Mouse (Mus musculus) testis, adult 2 months (tissue): ENCODE measurements around the gene Hist2h2aa1.

Experiments used
- CTCF ChIP-seq: fragments of 200-500 bp; IDR thresholded peaks from 2 replicates; pipeline ENCODE4 v1.5.1; 2012; ENCODE audit warnings: low read depth, mild to moderate bottlenecking, inconsistent platforms, low read length, moderate library complexity; ENCODE audit not compliant: control insufficient read depth, insufficient read depth, insufficient replicate concordance
- POLR2A ChIP-seq: fragments of 200-500 bp; IDR thresholded peaks from 2 replicates; pipeline ENCODE4 v1.6.1; 2012; ENCODE audit warnings: low read depth, mild to moderate bottlenecking, inconsistent platforms, low read length, moderate library complexity; ENCODE audit not compliant: control insufficient read depth

DNA sequence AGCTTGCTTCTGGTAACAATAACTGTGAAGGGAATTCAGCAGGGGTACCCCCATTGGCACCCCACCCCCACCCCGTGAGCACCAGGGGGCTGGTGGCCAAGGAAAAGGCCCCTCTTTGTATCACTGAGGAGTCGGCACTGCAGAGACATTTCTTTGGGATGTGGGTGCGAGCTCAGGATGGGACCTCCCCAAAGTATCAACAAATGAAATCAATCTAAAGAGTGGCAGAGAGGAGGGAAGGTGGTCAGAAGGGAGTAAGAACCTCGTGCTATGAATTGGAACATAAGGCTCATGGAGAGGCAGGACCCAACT is 3.7 kb downstream of the Hist2h2aa1 start:
- TF ChIP-seq CTCF (no peak), POLR2A (no peak)
